Mouse (Mus musculus) adrenal gland, postnatal 10 days (tissue): ENCODE data around the gene Adora2a. TPM values are rescaled to one million over a fixed set of nuclear protein-coding genes. Genes with fewer than 3 reads are reported as not detected.
"Not testable (repeated sequence)": the region's sequence is repeated elsewhere in the genome, so short reads cannot be mapped to it uniquely, and the experiment has no call there.

Experiments used
- DNase-seq: peaks from one replicate; pipeline ENCODE4 v3.0.0; 2021; ENCODE audit warnings: mixed read lengths
- total RNA-seq, 2 experiments: library from RNA; stranded (reverse); gene quantifications; 2 replicates each; pipeline ENCODE4 v1.2.3; 2021

Gene Adora2a
- total RNA-seq, 2 experiments from 2014 or later = 10.2 to 12.8 TPM

DNA sequence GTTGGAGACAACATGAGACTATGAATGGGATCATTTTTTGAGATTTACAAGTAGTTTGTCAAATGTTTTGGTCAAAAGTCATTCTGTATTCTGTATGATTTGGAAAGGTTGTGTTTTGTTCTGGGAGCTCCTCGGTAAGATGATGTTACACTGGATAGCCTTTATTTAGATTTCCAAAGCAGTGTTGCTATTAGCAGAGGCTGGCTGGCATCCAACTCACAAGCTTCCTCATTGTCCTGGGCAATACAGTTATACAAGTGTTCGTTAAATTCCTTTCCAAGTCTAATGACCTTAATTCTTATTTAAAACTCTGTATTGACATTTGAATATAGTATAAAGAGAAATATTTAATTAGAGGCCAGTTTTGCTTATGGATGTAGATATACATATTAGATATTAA lies 28.6 kb downstream of the Adora2a start:
- DNase-seq = no peak

GRCm38 (mm10) chr10:75350564-75350963 lies 33.9 kb downstream of the Adora2a start:
- no peak for DNase-seq

DNA sequence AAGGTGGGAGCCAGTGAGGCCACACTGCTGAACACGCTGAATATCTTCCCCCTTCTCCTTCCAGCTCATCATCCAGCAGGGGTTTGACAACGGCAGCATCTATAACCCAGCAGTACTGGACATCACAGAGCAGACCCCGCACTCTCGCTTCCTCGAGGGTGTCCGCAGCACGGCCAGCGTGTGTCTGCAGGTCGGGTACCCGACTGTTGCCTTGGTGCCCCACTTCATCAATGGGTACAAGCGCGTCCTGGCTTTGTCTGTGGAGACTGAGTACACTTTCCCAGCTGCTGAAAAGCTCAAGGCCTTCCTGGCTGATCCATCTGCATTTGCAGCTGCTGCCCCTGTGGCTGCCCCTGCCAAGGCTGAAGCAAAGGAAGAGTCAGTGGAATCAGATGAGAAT lies 35.9 kb downstream of the Adora2a start:
- DNase-seq = no peak

DNA sequence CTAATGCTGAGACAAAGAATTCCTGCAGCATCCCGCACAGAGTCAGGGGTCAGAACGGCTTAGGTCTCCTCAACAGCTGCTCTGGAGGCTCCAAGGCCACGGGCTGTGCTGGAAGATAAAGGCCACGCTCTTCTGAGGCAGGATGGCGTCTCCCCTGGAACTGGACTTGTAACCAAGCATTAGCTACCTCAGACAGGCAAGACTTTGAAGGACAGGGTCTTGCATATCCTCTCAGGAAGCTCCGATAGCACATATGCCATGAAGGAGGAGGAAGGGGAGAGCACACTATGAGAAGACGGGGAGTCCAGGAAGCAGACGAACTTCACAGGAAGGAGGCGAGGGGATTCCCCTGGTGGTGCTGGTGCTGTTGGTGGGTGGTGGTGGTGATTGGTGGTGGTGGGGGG lies 37.2 kb downstream of the Adora2a start:
- DNase-seq = not testable (repeated sequence)

DNA sequence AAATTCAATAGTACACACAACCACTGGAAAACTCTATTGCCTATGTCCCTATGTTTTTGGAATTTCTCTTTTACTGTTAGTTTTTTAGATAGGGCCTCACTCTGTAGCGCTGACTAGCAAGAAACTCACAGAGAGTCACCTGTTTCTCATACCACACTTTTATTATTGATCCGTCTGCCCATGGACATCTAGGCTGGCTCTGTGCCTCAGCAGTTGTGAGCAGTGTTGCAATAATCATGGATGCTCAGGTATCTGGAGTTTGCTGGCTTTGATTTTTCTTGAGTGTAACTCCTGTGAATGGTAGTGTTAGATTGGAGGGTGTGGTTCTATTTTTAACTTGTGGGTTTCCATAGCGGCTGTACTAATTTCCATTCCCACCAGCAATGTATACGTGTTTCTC lies 38.7 kb downstream of the Adora2a start:
- no peak for DNase-seq

GRCm38 (mm10) chr10:75364214-75364690 lies 47.6 kb downstream of the Adora2a start:
- peak; percentile 60 for DNase-seq

- no peak for DNase-seq
These were observed 48.1 kb downstream of the Adora2a start for GRCm38 (mm10) chr10:75364796-75365195.

DNA sequence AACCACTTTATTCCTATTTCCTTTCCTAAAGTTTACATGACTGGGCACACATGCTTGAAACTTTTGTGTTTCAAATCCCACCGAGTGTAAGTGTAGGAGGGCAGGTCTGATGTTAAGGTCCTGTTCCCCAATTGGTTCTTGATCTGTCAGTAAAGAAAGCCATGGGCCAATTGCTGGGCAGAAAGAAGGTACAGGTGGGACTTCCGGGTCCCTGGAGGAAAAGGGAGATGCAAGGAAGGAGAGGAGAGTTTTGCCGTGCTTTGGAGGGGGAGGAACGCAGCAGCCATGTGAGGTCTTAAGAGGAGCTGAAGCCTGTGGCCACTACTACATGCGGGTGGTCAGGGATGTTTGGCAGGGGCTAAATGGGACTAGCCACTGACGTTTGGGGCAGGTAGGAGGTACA lies 48.6 kb downstream of the Adora2a start:
- no peak for DNase-seq

- DNase-seq = peak; percentile 26
These were observed 57.1 kb downstream of the Adora2a start for GRCm38 (mm10) chr10:75373655-75374351.

DNA sequence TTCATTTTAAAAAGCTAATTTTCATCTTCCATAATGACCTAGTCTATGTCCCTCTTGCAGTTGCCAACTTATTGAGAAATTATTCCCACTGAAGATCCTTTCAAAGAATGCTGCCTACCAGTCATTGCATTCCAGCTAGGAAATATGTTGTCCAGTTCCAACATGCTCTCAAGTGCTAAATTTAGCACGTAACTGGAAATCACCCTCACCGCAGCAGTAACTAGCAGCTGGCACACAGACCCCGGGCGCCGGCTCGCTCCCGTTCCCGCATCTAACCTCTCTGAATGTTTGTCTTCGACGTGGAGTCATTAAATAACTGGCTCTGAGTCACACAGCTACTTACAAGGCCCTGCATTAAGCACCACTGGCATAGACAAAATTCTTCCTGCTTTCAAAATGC lies 62.0 kb downstream of the Adora2a start:
- no peak for DNase-seq

Other genes with a start within 250 kb of the Adora2a start
- gene Specc1l, start 104.8 kb upstream of the Adora2a start, total RNA-seq = 10 to 100 TPM; 43.4 to 49.3 TPM
- gene Upb1, start 84.2 kb downstream of the Adora2a start, total RNA-seq = 10 to 100 TPM; 22.7 to 57.8 TPM
- gene Snrpd3, start 200.7 kb downstream of the Adora2a start, total RNA-seq = 10 to 100 TPM; 96.8 to 100.0 TPM
- gene Gucd1, start 201.1 kb downstream of the Adora2a start, total RNA-seq = 10 to 100 TPM; 51.3 to 57.3 TPM
- 1 to 10 TPM; 1.1 to 3.9 TPM for gene Lrrc75b, start 243.5 kb downstream of the Adora2a start, total RNA-seq
- gene Ggt1, start 244.7 kb downstream of the Adora2a start, total RNA-seq = under 1 TPM; 0.48 to 0.88 TPM